Mouse (Mus musculus): ENCODE measurements around the gene Rims3.
A peak's percentile ranks its signal among the peaks of the same experiment; 100 is the strongest.

Rims3 gene

DNA sequence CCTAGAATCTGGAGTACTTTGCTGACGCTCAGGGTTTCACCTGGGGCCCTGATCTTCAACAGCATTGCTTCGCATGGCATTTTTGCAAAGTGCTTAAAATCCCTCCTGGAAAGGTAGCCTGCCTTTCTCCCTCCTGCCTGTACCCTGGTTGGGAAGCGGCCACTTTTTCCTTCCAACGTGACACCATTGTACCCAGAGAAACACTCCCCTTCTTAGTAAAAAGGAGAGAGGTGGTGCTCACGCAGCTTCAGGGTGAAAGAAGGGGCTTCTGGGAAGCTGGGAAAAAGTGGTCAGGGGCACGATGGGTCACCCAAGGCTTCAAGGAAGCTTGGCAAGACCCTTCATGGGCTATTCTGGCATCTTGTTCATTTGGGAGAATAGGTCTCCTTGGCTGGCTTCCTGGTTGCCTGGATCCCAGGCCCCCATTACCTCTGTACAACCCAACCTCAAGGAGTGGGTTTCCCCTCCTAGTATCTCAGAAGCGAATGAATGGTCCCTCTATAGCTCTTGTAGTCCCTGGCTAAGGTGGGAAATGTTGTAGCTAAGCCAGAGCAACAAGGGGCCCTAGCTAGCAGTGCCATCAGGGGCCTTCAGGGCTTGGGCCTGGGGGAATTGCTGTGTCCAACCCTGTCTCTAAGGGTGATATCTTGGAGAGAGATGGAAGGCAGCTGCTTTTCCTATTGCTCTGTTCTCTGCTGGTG is 894 bp downstream of the Rims3 start:
- DNase-seq: no peak

DNA sequence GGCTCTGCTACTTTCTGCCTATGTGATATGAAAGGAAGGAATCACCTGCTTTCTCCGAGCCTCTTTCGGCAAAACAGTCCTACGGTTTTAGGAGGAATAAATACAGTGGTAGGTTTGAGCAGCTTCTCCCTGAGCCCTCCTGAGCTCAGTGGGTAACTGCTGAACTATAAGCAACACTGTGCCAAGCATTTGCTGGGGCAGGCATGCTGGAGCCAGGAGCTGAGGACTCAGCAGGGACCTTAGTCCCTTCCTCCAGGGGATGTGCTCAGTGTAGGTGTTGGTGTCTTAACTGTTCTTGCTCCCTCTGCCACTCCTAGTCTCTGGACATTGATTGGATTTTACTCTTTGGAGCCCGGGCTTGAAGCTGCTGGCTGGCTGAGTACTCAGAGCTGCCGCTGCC is 1.8 kb downstream of the Rims3 start:
- no peak for DNase-seq

DNA sequence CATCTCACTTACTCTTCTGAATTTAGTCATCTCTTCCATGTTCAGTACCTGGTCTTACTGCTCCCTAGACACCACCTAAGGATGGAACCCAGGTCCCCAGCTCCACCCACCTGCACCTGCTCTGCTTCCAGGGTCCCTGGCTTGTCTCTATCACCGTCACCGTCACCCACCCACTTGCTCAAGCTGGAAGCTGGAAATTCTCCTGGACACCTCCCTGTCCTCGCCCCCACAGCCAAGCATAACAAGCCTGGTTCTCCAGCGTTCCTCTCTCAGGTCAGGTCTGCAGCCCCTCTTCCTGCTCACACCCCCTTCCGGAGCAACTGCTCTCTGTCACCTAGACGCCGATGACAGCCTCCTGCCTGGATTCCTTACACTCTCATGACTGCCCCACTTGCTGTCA is 5.2 kb downstream of the Rims3 start:
- no peak for DNase-seq

DNA sequence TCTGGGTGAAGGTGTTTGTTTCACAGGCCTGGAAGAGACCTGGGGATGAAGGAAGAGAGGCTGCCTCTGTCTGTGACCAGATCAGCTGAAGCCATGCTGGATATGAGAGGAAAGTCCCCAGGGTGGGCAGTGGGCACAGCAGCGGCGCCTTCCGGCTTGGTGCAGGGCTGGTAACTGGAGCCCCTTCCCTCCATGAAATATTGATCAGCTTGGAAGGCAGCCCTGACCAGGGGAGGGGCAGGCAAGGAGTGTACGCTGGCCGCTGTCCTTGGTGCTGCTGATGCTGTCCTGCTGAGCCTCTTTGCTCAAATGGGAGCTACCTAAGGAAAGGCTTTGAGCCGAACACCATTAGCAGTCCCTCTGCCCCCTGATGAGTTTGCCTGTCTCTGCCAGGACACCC is 11.6 kb downstream of the Rims3 start:
- DNase-seq: no peak

DNA sequence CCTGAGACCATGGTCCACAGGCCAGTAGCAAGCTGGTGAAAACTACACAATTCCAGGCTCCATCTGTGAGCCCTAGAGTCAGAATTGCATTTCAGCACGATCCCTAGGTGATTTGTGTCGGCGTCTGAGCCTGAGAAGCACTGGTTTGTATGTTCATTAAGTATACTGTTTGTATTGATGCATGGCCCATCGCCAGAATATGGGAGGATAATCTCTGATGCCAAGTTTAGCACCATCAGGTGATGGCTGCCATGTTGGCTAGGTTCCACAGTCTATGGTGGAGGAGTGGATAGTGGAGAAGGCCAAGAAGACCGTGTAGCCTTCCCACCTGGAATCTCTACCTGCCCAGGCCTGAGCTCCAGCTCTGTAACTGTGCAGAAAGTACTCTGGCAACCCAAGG is 13.6 kb downstream of the Rims3 start:
- DNase-seq: no peak

DNA sequence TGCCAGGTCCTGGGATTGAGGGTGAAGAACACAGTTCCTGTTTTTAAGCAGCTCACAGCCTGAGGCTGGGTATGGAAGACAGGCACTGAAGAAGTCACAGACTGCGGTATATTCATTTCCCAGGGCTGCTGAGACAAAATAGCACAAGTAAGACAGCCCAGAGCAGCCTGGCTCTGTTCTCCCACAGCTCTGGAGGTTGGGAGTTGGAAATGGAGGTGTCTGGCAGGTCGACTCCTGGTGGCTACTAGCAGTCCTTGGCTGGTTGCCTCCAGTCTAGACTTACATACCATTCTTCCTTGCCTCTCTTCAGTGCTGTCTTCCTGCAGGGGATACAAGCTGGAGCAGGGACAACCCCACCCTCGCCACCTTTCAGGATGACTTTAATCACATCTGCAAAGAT is 14.4 kb downstream of the Rims3 start:
- no peak for DNase-seq

DNA sequence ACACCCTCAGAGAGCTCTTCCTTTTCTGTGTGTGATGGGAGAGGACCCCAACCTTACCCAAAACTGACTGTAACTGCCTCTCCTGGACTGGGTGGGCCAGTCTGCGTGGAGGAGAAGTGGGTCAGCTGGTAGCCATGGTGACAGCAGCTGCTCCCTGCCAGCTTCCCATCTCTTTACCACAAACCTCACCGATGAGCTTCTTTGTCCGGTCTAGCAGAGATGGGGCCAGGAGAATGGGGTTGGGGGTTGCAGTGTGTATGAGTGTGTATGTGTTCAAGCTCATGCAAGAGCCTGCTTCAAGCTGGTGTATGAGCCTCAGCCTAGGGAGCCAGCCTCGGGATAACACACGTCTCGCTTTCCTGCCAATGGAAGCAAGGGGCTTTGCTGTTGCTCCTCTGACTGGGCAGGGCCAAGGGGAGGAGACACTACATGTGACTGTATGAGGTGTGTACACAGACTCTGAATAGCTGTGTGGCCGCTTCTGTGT is 15.7 kb downstream of the Rims3 start:
- no peak for DNase-seq

DNA sequence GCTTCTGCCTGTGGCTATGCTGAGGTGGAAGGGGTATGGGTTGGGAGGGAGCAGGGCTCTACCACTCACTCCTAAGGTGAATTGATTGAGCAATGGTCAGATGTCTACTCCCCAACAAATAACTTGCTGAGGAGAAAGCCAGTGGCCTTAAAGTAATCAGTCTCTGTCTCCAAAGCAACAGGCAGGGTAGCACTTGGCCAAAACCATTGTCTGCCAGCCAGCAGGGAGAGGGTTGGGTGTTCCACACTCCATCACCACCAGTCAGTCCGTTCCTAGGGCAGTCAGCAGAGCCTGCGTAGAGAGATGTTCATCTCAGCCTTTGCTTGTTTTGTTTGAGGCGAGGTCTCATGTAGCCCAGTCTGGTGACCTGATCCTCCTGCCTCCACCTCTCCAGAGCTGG is 21.3 kb downstream of the Rims3 start:
- DNase-seq: no peak

DNA sequence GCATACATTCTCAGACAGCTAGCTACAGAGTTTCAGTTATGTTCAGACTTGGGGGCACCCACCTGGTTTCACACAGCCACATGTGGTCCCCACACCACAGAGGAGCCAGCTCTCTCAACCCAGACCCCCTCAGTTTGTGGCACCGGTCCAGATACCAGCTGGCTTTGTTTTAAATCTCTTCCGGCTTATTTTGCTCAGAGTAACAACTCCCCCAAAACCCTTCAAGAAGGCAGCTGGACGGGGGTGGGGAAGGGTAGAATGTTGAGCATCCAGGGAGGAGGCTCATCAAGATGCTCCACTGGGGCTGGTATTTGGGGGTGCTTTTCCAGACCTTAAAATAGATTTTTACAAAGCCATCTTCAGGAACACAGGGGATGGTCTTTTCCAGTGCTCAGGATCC is 24.1 kb downstream of the Rims3 start:
- no peak for DNase-seq

DNA sequence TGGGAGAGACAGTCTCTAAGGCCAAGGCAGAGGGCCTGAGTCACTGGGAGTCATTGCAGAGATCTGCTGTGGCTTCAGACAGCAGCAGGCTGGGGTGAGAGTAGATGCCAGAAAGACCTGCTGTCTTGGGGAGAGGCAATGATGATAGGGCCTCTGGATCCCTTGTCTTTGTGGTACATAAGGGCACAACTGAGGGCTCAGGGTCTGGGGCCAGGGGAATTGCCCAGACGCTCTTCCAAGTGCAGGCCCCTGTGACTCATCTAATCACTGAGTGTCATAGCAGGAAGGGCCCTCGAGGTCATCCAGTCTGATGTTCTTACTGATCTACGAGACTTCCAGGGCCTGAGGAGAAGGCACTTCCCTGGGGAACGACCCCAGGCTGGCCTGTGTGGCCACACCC is 24.8 kb downstream of the Rims3 start:
- no peak for DNase-seq

DNA sequence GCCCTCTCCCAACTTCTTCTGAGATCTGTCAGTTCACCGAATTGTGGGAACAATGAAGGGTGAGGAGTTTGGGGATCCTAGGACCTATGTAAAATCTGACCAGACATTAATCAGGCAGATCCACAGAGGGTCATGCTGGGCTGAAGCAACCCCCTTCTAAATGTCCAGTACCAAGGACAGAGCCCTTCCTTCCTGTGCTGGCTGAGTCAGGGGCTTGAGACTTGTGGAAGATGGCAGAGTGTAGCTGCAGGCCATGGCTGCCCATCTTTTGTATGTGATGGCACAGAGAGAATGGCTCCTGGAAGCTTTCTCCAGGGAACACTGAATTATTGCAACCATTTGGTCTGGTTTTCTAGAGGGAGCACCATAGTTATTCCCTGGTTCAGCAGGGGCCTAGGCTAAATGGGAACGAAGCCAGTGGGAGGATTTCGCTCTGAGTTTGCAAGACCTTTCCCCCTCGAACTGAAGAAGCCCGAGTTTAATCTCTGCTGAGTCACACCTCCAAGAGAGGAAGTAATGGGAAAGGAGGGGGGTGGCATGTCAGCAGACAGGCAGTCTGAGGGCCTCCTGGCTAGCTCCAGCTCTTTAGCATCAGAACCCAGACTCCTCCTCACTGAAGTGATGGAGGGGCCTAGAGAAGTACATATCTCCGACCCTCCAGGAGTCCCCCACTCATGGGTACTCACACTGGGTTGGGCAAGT is 26.3 kb downstream of the Rims3 start:
- no peak for DNase-seq

DNA sequence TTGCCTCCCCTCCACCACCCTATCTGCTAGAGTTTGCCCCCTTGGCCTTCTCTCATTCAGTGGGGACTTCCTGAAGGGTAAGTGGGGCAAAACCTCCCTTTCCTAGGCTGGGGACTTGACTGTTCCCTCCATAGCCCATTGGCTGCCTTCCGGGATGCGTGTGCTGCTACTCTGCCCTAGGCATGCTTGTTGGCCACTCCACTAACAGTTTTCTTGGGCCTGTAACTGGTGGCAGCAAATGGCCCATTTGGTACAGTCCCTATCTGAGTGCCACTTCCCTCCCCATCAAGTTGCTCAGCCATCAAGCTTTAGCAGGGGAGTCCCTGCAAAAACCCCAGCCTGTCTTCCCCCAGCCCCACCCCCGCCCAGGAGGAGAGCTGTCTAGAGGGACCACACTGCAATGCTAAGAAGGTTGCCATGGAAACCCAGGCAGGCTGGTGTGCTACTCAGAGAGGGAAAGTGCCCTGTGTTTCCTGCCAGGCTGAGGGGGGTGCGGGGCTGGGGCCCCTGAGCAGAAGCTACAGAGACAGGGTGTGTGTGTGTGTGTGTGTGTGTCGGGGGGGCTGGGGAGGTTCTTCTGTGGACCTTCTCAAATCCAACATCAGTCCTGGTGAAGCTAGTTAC is 27.5 kb downstream of the Rims3 start:
- no peak for DNase-seq

DNA sequence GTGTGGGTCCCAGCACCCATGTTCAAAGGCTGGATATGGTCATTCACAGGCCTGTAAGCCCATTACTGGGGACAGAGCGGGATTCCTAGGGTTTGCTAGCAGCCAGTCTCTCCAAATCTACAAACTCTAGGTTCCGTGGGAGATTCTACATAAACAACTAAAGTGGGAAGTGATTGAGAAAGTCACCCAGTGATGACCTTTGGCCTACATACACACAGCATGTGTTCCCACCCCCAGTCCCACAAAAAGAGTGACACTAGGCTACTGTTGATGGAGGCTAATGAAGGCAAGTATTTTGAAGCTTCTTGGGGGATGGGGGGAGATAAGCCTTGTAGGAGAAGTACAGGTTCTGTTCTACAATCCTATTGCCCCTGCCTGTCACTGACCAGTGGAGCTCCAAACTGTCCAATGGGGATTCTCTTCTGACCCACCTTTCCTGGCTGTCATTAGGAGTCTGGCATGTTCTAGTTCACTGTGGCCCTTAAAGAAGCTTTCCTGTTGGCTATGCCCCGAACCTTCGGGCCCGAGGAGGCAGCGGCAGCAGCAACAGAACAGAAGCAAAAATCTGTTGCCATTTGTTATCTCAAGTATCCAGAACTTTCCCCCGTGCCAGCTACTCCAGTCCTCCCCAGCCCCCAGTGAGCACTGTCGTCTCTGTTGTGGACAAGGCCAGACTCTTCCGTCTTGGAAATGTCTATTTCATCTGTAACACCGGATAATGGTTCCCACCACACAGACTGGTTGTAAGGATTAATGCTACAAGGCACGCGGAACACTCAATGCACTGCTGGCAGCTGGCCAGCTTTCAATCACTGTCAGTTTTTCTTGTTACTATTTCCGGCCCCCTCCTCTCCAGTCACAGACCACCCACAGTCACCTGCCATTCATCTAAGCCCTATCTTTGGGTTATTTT is 30.8 kb downstream of the Rims3 start:
- no peak for DNase-seq

DNA sequence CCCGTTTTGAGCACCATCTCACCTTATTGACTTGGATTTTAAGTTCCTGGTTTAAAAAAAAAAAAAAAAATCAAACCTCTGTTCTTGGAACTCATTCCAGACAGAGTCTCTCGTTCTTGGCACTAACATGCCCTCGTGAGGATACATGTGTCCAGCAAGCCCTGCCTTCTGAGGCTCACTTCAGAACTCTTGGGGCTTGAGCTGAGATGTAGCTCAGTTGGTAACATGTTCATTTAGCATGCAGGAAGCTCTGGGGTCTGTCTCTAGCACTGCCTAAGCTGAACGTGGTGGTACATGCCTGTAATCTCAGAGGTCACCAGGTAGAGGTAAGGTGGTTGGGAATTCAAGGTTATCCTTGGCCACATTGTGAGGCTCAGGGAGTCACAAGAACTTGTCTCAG is 31.5 kb downstream of the Rims3 start:
- DNase-seq: no peak

DNA sequence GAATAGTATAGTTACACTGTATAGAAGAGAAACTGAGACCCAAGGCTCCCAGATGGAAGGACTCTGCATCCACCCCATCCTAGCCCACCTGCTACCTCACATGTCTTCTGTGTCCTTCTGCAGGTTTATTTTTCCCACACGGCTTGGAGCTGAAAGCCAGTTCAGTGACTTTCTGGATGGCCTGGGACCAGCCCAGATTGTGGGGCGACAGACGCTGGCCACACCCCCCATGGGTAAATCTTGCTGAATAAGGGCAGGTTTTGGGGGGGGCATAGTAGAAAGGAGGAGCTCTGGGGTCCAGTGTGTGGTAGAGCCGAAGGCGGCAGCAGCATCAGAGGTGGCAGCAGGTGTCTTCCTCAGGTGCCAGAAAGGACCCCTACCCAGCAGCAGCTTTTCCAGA is 32.2 kb downstream of the Rims3 start:
- DNase-seq: no peak

DNA sequence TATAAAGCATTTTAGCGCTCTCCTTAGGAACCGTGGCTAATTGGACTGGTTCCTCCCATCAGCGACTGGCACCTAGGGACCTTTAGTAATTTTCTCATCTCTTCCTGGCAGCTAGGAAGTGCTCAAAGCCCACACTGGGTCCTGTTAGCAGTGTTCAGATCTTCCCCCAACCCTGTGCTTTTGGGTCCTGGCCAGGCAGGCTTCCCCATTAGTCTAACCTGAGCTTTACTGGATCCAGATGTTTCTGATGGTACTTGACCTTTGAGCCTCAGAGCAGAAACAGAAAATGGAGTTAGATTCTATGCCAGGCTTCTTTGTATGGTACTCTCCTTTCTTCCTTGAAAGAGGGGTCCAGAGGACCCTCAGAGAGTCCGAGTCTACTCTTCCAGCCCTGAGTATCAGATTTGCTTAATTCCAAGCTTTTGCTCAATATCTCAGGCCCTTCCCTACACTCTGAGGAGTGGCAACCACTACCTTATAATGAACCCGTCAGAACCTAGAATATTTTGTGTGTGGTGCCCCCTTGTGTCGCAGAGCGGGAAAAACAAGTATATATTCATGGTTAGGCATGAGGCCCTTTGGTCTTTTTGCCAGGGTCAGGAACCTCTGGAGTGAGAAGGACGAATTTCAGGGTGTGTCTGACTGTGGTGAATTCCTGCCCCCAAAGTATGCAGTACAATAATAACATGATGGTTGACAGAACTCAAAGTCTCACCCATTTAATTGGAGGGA is 32.9 kb downstream of the Rims3 start:
- peak in 1 of 2 experiments; percentile 51 for DNase-seq

DNA sequence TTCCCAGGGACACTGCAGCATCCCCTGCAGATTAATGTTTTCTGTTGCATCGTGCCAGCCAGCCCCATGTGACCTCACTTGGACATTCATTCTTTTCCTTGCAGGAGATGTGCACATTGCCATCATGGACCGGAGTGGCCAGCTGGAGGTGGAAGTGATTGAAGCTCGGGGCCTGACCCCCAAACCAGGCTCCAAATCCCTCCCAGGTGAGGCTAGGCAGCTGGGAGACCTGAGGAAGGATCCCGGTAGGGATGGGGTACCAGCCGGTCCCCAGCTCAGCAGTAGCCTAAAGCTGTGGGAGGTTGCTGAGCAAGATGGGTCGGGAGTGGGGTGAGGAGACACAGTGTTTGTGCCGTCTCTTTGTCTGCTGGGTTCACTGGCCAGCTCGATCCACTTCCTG is 34.3 kb downstream of the Rims3 start:
- DNase-seq: no peak

DNA sequence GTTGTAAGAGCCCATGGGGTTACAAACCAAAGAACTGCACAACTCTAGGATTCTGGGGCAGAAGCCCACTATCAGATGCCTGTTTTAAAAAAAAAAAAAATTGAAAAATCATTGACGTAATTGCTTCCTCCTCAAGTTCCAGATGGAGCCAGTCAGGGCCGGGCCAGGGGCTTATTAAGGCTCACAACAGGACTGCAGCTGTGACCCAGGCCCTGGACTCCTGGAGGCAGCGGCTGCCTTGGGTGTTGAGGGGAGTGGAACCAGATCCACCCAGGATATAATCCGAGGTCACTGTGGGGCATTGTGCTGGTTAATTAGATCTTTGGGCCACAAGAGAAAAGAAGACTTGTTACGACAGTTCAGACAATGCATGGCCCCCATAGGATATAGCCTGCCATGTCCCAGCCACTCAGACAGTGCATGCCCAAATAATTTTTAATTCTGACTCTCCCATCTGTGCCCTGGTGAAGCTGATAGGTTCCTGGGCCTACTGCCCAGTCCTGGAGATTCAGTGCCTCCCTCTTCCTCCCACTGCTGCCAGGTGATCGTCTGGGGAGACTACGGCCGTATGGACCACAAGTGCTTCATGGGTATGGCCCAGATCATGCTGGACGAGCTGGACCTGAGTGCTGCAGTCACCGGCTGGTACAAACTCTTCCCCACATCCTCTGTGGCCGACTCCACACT is 36.3 kb downstream of the Rims3 start:
- no peak for DNase-seq

DNA sequence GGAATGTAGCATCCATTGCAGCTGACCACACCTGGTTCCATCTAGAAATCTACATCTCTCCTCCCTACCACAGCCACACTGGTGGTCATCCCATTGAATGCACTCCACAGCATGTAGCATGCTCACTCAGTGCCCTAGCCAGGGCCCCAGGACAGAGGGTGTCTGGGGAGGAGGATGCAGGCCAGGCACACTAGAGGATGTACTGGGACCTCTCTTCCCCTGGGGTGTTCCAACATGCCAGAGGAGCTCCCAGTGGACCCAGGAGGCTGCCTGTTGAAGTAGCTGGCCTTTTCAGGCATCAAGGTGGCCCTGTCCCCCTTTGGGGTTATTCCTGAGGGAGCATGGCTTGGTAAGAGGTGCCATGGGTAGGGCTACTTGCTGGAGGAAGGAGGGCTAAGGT is 37.3 kb downstream of the Rims3 start:
- DNase-seq: no peak

DNA sequence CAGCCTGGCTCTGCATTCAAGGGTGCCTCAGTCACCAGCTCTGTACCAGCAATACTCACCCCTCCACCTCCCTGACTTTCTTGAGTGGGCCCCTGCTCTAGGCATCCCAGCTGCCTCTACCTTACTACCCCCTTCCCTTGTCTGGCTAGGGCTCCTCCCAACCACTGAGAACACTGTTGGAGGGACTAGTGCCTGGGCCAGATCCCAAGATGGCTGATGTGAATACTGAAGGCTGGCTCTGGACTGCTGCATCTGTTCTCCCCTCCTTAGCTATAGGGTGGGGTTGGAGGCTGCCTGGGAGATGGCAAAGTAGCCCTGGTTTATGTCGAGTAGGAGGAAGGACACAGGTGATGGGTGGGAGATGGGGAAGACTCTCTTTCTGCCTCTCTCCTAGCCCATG is 37.9 kb downstream of the Rims3 start:
- no peak for DNase-seq

DNA sequence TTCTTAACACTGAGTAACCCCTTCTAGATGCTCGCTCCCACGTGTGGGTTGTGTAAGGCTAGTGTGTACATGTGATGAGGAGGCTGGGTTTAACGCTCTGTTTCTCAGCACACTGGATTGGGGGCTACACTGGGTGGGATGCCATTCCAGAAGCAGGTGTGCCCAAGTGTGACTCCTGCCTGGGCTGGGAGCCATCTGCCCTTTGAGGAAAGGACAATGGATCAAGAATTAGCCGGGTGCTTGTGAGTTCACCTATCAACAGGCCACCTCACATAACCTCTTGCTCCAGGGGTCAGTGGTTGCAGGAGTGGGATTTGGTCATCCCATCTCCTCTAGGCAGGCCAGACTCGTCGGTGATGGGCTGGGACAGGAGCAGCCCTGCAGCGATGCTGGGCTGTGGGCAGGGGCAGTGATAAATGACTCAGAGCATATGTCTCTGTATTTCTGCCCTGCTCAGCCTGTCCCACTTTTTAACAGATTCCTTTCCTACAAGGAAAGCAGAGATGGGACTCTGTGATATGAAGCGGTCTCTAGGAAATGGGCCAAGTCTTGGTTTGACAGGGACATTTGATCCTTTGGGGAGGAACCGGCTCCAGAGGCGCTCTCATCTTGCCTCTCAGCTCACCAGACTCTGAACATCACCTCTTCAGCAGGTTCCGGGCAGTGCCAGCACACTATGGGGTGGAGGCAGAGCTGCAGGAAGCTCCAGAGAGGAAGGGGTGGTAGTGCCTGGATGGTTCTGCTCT is 39.2 kb downstream of the Rims3 start:
- DNase-seq: no peak
